Mouse (Mus musculus) right cerebral cortex, postnatal 10 days (tissue): ENCODE data around the gene Nap1l1.
"Not testable (repeated sequence)": the region's sequence is repeated elsewhere in the genome, so short reads cannot be mapped to it uniquely, and the experiment has no call there.

Source experiments
- DNase-seq, 2 experiments: peaks; one replicate each; pipeline ENCODE4 v3.0.0; 2021; ENCODE audit warnings: low spot score in 2 of 2

Nap1l1 gene

DNA sequence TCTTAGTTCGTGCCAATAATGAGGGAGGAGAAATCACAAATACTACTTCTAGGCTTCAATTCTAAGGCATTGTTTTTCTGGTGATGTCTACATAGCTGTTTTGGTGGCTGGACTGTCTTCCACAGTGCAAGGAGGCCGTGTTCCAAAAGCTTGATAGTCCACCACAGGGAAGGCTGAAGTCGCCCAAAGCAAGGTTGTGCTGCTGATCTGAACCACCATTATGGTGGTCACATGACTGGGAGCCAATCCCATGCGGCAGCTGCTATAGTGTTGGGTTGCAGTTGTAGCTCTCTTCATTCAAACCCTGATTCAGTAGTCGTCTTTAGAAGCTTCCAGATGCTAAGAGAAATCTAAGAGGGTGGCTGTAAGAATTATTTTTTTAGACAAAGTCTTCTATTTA is 6.6 kb downstream of the Nap1l1 start:
- DNase-seq: no peak

DNA sequence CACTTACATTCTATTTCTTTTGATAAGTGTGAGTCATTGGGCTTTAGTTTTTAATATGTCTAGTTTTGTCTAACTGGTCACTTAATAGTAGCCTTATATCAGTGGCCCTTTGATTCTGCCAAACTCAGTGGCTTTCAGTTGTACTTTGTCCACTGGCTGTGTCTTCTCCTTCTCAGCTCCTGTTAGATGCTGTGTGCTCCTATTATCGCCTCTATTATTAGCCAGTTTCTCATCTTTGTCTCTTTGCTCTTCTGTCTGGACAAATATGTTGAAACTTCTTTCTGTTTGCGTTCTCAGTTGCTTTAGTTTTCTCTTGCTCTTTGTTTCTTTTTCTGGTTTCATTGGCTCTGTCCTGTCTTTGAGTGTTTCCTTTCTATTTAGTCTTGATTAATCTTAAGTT is 9.6 kb downstream of the Nap1l1 start:
- DNase-seq: no peak

DNA sequence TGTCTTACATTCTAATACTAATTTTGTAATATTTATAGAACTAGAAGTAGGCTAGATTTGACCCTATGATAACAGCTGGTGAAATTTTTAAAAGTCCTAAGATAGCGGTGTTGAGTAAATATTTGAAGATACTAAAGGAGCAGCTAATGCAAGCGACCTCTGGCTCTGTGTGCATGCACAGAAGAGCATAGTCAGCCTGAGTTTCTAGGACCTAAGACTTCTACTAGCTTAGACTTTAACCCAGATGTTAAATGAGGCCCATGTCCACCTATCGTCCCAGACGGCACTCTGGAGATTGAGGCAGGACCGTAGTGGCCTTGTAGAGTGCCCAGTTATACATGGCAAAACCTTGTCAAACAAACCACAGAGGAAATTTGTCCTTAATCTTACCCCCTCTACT is 11.1 kb downstream of the Nap1l1 start:
- DNase-seq: no peak

DNA sequence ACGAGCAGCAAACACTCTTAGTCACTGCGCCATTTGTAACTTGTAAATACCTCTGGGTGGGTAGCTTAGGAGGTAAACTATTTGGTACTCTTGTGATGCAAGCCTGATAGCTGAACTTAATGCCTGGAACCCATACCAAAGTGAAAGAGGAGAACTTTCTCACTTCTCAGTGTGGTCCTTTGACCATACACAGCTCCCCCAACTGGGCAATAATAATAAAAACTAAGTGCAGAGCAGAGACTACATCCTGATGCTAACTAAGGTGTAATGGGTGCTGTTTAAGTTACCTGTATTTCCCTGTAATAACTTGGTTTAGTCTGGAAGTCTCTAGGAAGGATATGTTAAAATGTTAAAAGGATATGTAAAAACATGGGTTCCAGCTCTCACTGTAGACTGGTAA is 15.8 kb downstream of the Nap1l1 start:
- DNase-seq: no peak

DNA sequence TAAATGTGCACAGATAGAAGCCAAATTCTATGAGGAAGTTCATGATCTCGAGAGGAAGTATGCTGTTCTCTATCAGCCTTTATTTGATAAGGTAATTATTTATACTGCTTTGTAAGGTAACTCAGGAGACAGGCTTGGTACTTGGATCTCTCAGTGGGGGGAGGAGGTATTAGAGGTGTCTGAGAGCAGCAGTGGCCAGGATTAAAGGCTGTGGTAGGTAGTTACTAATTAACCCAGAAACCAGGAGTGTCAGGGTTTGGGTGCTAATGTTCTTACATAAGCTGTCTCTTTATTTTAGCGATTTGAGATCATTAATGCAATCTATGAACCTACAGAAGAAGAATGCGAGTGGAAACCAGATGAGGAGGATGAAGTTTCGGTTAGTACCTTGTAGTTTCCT is 17.1 kb downstream of the Nap1l1 start:
- DNase-seq: not testable (repeated sequence)

DNA sequence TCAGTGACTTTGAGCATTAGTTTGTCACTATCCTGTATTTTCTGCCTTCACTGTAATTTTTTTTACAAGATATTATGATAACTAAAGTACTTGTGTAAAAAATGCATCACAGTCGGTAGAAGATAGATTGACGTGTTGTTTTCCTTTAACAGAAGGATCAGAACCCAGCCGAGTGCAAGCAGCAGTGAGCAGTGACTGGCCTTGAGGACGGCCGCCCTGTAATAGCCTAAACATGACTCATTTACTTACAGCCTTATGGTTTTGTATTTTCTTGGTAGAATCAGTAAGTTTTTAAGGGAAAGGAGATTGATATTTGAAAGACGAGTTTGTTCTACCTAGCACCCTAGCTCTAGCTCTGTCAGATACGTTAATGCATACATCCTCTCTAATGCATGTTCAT is 22.9 kb downstream of the Nap1l1 start:
- no peak for DNase-seq

DNA sequence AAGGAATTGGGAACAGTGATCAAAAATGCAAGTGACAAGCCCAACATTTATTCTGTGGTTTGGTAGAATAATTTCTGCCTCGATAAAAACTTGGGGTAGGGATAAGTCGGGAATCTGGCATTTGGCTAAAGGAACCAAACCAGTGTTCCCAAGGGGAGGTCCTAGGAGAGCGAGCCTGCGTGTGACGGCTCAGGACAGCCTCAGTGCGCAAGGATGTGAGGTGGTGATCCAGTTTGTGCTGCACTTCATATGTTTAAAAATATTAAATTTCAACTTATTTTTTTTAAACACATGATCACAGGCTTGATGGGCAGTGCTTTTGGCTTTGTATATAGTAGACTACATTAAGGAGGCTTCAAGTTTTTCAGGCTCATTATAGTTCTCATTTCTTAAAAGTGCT is 26.9 kb downstream of the Nap1l1 start:
- no peak for DNase-seq

DNA sequence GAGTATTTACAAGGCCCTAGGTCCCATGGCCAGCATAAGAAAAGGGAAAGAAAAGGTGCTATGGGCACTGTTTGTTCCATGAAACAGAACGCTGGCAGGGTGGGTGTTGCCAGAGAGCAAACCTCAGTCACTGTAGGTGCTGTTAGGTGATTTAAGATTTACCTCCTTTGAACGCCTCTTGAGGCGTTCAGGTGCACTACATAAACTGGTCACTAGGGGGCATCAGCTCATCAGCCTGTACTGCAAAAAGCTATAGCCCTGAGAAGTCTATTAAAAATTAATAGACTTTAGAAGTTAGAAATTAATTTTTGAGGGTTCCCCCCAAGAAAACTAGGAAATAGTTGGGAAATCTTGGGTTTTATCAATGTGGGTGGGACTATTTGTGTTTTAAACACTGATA is 30.0 kb downstream of the Nap1l1 start:
- DNase-seq: peak; percentile 83 to 86

DNA sequence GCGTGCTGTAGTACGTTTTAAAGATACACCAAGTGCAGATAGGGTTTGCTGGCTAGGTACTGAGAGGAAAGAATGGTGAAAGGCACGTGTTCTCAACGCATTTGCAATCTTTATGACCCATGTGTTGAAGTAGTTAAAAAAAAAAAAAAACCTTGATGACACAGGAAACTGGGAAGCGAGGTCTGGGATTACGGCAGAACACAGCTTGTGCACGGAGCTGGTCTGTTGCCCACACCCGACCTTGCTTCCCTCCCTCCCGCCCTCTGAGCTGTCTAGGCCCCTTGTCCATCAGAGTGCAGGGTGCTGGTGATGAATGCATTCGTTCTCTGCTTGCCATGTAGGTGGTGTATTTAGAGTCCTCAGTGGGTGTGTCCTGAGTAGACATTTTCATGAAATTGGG is 30.7 kb downstream of the Nap1l1 start:
- DNase-seq: no peak

DNA sequence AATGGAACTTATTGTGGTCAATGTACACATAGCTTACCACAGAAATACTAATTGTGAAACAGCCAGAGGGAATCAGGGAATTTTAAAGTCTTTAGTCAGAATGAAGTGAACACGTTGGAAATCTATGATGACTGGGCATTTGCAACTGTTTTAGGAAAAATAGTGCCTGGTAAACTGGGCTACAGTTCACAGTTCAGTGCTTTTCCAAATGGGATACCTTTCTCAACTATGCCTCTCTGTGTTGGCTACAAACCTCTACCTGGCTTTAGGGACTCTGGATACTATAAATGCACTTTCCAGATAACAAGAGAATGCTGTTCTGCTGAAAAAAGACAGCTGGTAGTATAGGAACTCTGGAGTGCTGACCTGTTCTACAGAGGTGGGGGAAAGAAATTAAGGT is 31.6 kb downstream of the Nap1l1 start:
- no peak for DNase-seq

DNA sequence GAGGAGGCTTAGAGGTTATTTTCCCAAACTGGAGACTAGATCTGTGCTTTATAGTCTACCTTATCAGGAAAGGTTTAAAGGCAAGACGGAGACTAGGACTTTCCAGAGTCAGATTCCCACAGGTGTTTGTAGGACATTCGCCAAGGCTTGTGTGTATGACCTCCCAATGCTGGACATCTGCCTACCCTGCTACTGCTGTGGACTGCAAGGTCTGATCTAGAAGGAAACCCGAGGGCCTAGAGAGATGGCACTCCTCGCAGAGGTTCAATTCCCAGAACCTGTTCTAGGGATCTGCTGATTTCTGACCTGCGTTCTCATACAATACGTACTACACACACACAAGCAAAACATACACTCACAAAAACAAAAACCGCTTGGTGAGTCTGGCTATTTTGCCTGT is 32.4 kb downstream of the Nap1l1 start:
- DNase-seq: peak in 1 of 2 experiments; percentile 56

DNA sequence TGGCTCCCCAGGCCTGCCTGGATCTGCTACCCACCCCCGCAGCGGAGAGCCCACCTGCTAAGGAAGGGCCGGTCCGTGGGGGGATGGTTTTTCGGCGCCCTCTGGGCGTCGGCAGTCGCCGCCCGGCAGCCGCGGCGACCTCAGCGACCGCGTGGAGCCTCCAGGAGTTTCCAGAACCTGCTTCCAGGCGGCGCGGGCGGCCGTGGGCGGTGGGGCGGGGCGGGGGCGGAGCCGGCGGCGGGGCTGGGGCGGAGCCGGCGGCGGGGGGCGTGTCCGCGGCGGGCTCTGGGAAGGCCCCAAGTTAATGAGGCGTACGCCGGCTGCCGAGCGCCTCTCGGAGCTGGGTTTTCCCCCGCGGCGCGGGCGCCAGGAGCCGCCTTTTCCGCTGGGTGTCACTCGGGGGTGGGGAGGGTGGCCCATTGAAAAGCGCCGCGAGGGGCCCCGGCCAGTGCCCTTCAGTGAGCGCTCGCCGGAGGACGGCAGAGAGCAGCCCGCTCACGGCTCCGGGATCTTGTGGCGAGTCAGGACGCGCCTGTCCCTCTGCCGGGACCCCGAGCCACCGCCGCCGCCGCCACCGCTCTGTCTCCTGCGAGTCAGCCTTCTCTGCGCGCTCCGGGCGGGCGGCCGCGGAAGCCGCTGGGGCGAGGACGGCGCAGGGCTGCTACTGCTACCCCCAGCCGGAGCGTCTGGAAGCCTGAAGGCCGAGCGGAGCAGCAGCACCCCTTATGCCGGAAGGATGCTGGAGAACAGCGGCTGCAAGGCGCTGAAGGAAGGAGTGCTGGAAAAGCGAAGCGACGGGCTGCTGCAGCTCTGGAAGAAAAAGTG is 33.3 kb downstream of the Nap1l1 start, which contains the start of gene Phlda1:
Gene Phlda1 (plus strand): TSS at position 186 of the 825 bp plus-strand sequence.
- DNase-seq: peak; percentile 95 to 96

DNA sequence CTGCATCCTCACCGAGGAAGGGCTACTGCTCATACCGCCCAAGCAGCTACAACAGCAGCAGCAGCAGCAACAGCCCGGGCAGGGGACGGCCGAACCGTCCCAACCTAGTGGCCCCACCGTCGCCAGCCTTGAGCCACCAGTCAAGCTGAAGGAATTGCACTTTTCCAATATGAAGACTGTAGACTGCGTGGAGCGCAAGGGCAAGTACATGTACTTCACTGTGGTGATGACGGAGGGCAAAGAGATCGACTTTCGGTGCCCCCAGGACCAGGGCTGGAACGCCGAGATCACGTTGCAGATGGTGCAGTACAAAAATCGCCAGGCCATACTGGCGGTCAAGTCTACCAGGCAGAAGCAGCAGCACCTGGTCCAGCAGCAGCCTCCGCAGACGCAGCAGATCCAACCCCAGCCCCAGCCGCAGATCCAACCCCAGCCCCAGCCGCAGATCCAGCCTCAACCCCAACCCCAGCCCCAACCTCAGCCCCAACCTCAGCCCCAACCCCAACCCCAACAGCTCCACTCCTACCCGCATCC is 34.0 kb downstream of the Nap1l1 start:
- peak; percentile 54 to 62 for DNase-seq

DNA sequence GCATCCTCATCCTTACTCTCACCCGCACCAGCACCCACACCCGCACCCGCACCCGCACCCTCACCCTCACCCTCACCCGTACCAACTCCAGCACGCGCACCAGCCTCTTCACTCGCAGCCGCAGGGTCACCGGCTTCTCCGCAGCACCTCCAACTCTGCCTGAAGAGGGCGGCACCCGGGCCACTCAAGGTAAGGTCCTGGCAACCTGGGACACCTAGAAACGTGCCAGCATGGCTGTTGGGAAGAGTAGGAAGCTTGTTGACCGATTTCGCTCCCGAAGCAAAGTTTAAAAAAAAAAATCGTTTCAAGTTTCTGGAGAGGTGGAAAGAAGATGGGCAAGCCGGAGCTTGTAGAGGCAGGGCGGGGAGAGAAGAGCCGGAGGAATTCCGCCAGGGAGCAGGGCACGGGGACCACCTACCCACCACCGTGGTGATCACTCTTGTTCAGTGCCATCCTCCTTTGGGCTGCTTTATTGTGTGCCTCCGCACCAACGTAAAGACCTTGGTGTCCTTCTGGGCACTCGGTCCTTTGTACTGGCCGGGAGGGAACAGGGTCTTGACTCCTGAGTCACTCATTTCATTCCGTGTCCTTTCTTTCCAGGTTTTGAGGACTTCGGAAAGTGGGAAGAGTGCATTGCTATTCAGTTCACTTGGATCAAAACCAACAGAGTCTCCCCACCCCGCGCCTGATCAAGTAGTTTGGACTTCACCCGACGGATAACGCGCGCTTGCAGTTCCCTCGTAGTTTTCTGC is 34.6 kb downstream of the Nap1l1 start:
- DNase-seq: peak; percentile 78 to 80

DNA sequence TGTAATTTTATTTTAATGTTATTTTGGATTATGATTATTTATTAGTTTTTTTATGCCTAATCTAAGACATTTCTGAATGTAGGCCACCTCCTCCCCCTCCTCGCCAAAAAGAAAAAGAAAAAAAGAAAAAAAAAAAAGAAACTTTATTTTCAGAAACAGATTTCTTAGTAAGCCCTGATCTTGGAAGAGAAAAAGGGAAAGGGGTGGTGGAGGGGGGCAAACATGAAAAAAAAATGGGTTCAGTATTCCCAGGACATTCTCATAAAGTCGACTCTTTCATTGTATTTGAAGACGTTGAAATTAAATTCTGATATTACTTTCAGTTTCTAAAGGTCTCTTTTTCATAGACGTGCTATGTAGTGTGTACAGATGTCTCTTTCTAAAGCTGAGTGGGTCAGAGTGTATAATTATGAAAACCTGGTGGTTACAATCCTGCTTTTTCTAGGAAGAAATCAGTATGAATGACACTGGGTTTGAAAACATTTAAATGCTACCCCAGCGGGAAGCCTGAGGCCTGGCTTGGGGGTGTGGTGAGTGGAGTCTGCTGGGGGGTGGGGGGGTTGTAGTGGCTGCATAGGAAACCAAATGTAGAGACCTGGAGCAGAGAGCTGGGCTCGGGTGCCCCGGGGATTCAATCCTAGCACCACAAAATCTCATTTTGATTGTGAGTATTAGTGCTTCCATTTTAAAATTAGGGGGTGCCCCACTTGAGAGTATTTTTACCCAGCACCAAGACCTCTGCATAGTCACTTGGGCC is 35.5 kb downstream of the Nap1l1 start:
- DNase-seq: no peak

DNA sequence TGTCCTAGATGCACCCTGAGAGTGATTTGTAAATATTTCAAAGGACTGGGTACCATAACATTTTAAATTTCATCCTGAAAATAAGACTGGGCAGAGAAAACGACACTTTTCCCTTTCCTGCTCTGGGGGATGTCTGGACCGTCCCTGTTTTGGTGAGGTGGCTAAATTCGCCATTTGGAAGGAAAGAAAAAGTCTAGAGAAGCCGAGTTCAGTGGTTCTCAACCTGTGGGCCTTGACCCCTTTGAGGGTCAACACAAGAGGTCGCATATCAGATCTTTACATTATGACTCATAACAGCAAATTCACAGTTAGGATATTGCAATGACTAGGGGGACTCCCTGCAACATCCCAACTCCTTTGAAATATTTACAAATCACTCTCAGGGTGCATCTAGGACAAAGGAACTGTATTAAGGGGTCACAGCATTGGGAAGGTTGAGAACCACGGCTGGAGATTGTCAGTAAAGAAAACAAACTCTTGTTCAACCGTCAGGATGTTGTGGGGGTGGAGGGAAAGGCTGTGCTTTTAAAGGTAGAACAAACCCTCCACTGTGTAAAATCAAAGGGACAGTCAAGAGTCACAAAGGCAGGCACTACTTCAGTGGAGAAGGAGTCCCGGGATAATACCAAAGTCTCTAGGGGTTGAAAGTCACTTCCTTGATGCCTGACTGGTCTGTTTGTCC is 36.2 kb downstream of the Nap1l1 start:
- DNase-seq: no peak

DNA sequence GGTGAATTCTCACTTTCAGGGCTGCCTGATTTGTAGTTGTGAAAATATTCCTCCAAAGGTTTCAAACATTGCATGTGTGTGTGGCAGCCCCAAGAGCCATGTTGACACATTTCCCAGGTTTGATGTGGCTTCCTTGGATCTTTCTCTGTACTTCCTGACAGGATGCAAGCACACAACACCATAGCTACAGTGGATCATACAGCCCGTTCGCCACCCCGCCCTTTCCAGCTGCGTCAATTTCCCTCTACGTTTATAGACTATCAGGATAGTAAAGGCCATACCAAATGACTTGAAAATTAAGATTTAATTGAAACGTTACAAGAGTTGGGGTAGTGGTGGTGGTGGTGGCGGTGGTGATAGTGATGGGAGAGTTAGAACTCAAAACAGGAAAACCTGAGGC is 37.0 kb downstream of the Nap1l1 start:
- DNase-seq: no peak

DNA sequence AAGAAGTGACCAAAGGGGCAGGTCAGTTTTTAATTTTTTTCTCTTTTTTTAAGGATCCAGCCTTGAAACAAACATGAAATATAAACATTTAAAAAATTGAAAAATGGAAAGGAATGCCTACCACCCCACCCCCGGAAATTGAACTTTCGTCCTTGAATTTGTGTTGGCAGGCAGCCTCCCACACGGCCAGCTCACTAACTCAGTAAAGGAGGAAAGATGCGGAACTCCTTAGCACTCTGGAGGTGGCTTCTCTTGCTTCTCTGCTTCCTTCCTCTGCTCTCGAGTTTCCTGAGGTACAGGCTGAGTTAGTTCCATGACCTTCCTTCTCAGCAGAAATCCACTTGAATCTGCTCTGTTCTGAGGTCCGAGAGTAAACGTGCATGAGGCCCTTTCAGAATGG is 37.8 kb downstream of the Nap1l1 start:
- no peak for DNase-seq

DNA sequence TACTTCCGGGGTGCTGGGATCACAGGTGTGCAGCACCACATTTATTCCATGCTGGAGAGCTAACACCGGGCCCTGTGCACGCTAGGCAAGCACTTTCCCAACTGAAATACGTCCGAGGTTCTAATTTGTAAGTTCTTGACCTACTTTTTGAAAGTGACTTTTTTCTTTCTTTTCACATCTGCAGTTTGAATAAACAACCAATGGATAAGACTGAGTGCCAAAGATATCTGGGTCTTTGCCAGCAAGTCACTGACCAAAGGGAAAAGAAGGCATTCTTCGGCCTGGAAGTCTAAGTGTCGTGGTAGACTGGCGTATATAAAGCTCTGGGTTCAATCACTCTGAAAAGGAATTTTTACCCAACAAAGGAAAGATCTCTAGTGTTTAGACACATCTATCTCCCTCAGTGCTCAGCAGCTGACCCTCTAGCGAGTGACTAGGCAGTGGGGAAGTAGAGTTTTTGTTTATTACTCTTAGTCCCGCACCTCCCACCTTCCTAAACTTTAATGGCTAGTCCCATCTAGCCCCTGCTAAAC is 39.1 kb downstream of the Nap1l1 start:
- DNase-seq: no peak

DNA sequence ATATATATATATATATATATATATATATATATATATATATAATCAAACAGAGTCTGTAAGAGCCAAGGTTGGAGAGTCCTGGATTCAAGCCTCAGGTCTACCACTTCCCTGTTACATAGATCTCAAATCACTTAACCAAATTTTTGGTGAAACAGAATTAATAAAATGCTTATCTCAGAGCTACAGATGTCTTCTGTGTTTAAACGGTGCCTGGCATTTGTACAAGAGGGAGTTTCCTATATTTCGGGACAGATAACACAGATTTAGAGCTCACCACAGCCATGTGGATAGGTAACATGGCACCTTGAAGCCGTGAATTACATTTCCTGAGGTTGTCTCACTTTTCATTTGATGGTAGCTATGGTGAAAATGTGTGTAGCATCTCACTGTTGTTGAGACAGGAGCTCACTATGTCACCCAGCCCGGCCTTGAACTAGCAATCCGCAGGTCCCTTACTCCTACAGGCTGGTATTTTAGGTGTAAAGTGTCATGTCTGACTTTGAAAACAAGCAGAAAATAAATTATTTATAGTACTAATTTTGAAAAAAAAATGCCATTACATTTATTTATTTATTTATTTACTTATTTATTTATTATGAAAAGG is 41.4 kb downstream of the Nap1l1 start:
- no peak for DNase-seq
